Mouse (Mus musculus) macrophage (primary cell): Measurements from ENCODE around the gene Gps1. TPM values are rescaled to one million over a fixed set of nuclear protein-coding genes. Genes with fewer than 3 reads are reported as not detected.

Experiments used
- polyA plus RNA-seq: library from polyadenylated mRNA; stranded (reverse); fragments of 250-400 nt; gene quantifications from 3 replicates; pipeline ENCODE4 v1.2.4, GENCODE M21; 2018; ENCODE audit warnings: inconsistent platforms

The Gps1 gene
- polyA plus RNA-seq, 1 experiment from 2014 or later = 31.8 TPM

Other genes starting within 250 kb of the Gps1 start
- gene Mcrip1, start 234.5 kb upstream of the Gps1 start, polyA plus RNA-seq = 36.9 to 60.9 TPM (median 57.7 TPM) in 3 replicates
- gene Ppp1r27, start 233.1 kb upstream of the Gps1 start, polyA plus RNA-seq = not detected in 3 replicates
- gene P4hb, start 211.0 kb upstream of the Gps1 start, polyA plus RNA-seq = 294 to 442 TPM (median 388 TPM) in 3 replicates
- gene Arhgdia, start 202.6 kb upstream of the Gps1 start, polyA plus RNA-seq = 662 to 966 TPM (median 875 TPM) in 3 replicates
- gene Alyref, start 185.9 kb upstream of the Gps1 start, polyA plus RNA-seq = 34.3 to 88.6 TPM (median 41.5 TPM) in 3 replicates
- 40.4 to 78.6 TPM (median 76.2 TPM) in 3 replicates for gene Anapc11, start 185.9 kb upstream of the Gps1 start, polyA plus RNA-seq
- not detected in 3 replicates for gene Npb, start 175.8 kb upstream of the Gps1 start, polyA plus RNA-seq
- 23.8 to 69.4 TPM (median 36.2 TPM) in 3 replicates for gene Pcyt2, start 166.3 kb upstream of the Gps1 start, polyA plus RNA-seq
- 37.3 to 77.5 TPM (median 50.4 TPM) in 3 replicates for gene Sirt7, start 159.0 kb upstream of the Gps1 start, polyA plus RNA-seq
- 18.1 to 68.2 TPM (median 39.6 TPM) in 3 replicates for gene Mafg, start 150.7 kb upstream of the Gps1 start, polyA plus RNA-seq
- gene Pycr1, start 140.5 kb upstream of the Gps1 start, polyA plus RNA-seq = not detected in 3 replicates
- gene Myadml2, start 136.1 kb upstream of the Gps1 start, polyA plus RNA-seq = not detected in 3 replicates
- gene Notum, start 123.1 kb upstream of the Gps1 start, polyA plus RNA-seq = not detected in 3 replicates
- gene Aspscr1, start 111.3 kb upstream of the Gps1 start, polyA plus RNA-seq = 21.6 to 38.8 TPM (median 34.8 TPM) in 3 replicates
- gene Cenpx, start 70.5 kb upstream of the Gps1 start, polyA plus RNA-seq = 70.5 to 93.2 TPM (median 84.4 TPM) in 3 replicates
- gene Lrrc45, start 70.3 kb upstream of the Gps1 start, polyA plus RNA-seq = 8.8 to 16.3 TPM (median 8.9 TPM) in 3 replicates
- gene Rac3, start 62.8 kb upstream of the Gps1 start, polyA plus RNA-seq = 5.4 to 14.4 TPM (median 7.5 TPM) in 3 replicates
- 50.0 to 96.7 TPM (median 78.2 TPM) in 3 replicates for gene Dcxr, start 57.0 kb upstream of the Gps1 start, polyA plus RNA-seq
- gene Cbr2, start 52.2 kb upstream of the Gps1 start, polyA plus RNA-seq = 26.0 to 63.7 TPM (median 28.8 TPM) in 3 replicates
- 3.8 to 12.6 TPM (median 5.1 TPM) in 3 replicates for gene Hmga1b, start 21.5 kb upstream of the Gps1 start, polyA plus RNA-seq
- 12.9 to 16.2 TPM (median 15.6 TPM) in 3 replicates for gene Rfng, start 65 bp upstream of the Gps1 start, polyA plus RNA-seq
- gene Dus1l, start 12.1 kb downstream of the Gps1 start, polyA plus RNA-seq = 17.1 to 33.6 TPM (median 26.6 TPM) in 3 replicates
- 20.8 to 45.3 TPM (median 23.6 TPM) in 3 replicates for gene Fasn, start 40.3 kb downstream of the Gps1 start, polyA plus RNA-seq
- gene Ccdc57, start 148.6 kb downstream of the Gps1 start, polyA plus RNA-seq = 1.4 to 3.2 TPM (median 1.7 TPM) in 3 replicates
- 5.7 to 18.5 TPM (median 14.2 TPM) in 3 replicates for gene Slc16a3, start 164.2 kb downstream of the Gps1 start, polyA plus RNA-seq
- 77.7 to 122 TPM (median 77.9 TPM) in 3 replicates for gene Csnk1d, start 207.1 kb downstream of the Gps1 start, polyA plus RNA-seq